Comparison of ENCODE assay signal across 8 mouse cellular contexts in the genomic region with DNA sequence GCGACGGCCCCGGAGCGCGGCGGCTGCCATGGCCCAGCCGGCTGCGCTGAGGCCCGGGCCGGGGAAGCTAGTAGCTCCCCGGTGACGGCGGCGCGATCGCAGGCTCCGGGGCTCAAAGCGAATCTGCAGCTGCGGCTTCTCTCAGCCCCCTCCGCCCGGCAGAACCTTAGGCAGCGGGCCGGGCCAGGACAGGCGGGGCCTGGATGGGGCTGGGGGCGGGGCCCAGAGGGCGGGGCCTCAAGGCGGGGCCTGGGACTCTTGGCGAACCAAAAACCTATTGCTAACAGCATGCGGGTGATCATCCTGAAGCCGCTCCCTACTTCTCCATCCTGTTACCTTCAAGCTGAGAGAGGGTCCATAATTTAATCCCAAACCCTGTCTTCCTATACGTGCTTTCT. TPM values are rescaled to one million over a fixed set of nuclear protein-coding genes. Genes with fewer than 3 reads are reported as not detected.
A peak's percentile ranks its signal among the peaks of the same experiment; 100 is the strongest.
DNase-seq lines count a peak whose midpoint lies in the region; ATAC-seq lines count a peak whose summit lies in the region.

A gene (minus strand): TSS at position 239 of the 398 bp plus-strand sequence.

- peaks cover 23% of the 10 kb centered on the region for H3K4me1 ChIP-seq in hindbrain, embryonic 15.5 days (replicated peaks)

- no peaks in the 10 kb centered on the region for H3K9me3 ChIP-seq in hindbrain, embryonic 15.5 days

- ATAC-seq in hindbrain, embryonic 15.5 days (ENCODE audit: low FRiP score, low read depth): peak; percentile 99

- H3K4me2 ChIP-seq in hindbrain, embryonic 15.5 days: peak within 1 kb of the TSS; percentile 68

- no peaks in the 10 kb centered on the region for H3K36me3 ChIP-seq in hindbrain, embryonic 15.5 days

- peak within 1 kb of the TSS; percentile 97 for H3K27ac ChIP-seq in hindbrain, embryonic 15.5 days (replicated peaks)

- WGBS in hindbrain, embryonic 15.5 days: under 1% methylated on average over 31 of the region's 31 CpGs

- peak; percentile 93 for DNase-seq in ZHBTc4 (ENCODE audit: low read depth, low spot score)
- peak; percentile 85 to 92 for DNase-seq in cerebellum, postnatal 36 days
- peak; percentile 82 to 84 for DNase-seq in frontal cortex, postnatal 36 days (ENCODE audit: low spot score in 2 of 2)
- DNase-seq in left cerebral cortex, adult 11 months (ENCODE audit: low spot score): peak; percentile 73
- DNase-seq in lung, postnatal 36 days: peak; percentile 92
- DNase-seq in retina, embryonic 14.5 days (ENCODE audit: low spot score): peak; percentile 91
- peak; percentile 90 for DNase-seq in thymus, postnatal 4 days

- no peaks in the 10 kb centered on the region for H3K27me3 ChIP-seq in hindbrain, embryonic 15.5 days

- H3K4me3 ChIP-seq in hindbrain, embryonic 15.5 days: peak within 1 kb of the TSS; percentile 98

- peak within 1 kb of the TSS; percentile 97 for H3K9ac ChIP-seq in hindbrain, embryonic 15.5 days

RNA-seq across cellular contexts. Expression of the gene that starts here (rescaled TPM):
- polyA plus RNA-seq in hindbrain, embryonic 15.5 days (2015; fragmentation: Nextera tagmentation; extraction: Ambion mirVana): 5.0 TPM in 2 replicates

Comparison
In these comparisons a context has a peak if more than half of its experiments do, and no peak if none do; other contexts are left out.
1. Peak in every context shown above with its lines: DNase-seq, ATAC-seq, H3K4me3 ChIP-seq and H3K27ac ChIP-seq.